Mouse (Mus musculus): Measurements from ENCODE around the gene Nkx2-2.
A peak's percentile ranks its signal among the peaks of the same experiment; 100 is the strongest.

Nkx2-2 gene

DNA sequence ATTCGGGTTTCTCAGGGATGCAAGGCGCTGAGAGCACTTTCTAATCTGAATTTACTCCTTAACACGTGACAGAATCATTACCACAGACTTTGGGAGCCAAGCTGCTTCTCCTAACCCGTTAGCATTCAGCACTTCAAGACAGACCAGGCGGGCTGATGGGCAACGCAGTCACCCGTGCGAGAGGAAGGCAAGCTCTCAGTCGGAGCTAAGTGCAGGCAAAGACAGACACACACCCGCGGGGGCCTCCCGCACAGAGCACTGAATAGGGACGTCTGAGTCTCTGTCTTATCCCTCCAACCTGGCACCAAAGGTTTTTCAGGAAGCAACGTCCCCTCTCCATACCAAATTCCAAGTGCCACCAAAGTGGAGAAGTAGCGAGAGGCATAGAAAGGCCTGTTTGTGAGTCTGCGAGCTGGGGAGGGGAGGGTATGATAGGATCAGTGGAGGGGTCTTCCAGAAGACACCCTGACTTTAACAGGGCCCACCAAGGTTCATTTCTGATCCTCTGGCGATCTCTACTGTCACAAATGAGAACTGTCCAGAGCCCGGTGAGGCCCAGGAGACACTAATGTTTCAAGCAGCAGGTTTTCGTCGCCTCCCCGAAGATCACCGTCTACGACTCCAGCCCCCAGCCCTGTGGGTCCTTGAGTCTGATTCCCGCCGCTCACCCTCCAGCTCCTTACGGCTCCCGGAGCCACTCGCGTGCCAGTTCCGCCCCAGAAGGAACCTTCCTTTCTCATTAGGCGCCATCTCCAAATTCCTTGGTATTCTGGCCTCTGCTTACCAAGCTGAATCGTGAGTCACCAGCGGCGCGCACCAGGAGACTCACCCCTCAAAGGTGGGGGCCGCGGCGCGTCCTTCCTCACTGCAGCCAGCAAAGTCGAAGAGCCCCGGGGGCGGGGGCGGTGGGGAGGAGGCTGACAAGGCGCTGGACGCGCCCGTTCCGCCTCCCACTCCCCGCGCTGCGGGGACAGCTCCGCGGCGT is at the start of gene Nkx2-2:
Gene Nkx2-2, minus strand, starts transcription at position 973 of the 985 bp plus-strand sequence.
- no peak for DNase-seq

DNA sequence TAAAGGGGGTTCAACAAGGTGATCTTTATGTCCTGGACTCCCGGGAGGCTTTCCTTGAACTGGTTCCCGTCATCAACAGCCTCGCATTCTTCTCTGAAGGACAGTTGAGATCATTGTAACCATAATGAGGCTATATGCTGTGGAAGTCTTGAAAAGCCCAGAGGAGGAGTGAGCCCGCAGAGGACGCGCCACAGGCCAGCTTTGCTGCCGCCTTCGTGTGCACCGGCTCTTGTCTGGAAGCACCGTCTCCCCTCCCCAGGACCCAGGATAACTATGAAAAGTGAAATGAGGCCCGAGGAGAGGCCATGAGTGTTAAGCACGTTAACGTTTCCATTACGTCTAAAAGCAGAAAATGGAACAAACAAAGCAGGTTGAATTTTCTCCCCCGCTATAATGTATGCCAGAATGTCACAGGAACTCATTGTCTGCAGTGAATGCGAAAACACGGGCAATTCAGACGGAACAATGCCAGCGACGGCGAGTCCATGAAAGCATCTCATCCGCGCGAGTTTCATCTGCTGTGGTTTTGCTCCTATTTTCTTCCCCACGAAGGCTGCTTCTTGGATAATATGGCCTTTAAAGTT is 41.8 kb upstream of the Nkx2-2 start:
- no peak for DNase-seq

DNA sequence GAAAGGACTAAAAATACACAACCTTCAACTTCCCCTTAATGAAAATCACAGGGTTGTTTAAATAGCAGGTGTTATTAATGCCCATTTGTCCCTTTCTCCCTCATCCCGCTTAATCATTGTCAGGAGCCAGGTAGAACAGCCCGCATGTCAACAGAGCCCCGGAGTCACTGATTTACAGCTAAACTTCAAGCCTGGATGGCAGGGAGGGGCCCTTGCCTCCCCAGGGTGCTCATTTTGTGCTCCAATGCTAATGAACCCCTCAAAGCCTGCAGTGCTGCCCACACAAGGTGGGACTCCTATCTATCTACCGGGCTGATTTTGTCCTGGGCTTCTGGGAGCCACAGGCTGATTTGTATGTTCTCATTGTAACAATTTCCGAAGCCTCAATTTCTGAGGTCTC is 37.1 kb upstream of the Nkx2-2 start:
- DNase-seq: no peak

DNA sequence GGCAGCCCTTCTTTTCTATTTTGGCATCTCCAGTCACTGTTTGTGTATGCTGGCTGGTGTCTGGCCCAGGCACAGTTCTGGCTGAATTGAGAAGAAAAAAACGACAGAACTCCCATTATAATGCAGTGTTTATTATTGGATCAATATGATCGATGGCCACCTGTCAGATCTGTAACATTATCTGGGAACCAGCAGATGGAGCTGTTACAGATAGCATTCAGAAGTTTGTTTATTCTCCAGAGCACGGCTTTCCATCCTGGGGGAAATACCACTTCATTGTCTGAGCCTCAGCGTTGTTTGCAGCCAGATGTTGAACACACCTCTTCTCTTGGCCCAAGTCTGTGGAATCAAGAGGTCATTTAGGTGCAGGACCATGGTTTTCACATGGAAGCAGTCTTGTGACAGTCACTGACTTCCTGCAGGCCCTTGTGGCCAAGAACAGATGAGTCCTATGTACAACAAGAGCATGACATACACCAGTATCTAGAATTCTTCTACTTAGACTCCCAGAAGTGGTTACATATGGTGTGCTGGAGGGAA is 11.1 kb upstream of the Nkx2-2 start:
- DNase-seq: no peak

DNA sequence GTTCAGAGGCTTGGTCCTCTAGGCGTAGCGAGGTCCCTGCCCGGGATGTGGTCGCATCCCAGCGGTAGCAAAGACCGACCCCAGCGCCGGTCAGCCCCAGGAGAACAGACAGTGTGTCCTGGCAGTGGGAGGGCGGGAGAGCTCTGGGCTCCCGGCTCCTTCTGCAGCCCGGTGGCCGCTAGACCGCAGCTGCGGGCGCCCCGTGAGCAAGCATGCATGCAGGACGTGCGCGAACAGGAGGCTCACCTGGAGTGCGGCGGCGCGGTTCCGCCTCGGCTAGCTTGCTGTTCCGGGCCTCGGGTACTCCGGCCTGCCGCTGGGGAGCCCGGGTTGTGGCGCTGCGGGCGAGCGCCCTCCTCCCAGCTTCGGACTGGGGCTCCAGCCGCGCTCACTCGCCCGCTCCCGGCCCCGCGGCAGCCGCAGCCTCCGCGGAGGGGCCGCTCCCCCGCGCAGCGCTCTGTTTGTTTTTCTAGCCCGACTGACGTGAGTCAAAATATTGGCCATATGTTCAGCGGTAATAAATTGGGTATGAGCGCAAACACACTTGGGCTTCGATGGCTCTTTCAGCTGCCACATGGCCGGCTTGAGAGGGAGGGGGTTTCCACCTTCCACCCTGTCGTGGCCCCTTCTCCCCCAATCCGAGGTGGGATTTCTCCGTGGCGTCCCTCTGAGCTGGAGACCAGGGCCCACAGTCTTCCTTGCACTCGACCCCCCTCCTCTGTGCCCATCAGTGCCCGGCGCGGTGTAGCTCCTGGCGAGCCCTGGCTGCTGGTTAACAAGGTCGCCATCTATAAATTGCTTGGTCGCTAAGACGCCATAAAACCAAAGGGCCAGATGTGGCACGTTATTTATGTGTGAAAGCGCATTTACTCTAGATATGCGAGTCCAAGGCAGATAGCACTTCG is 920 bp upstream of the Nkx2-2 start:
- DNase-seq: no peak

- DNase-seq: no peak
These were observed 1.3 kb downstream of the Nkx2-2 start for GRCm38 (mm10) chr2:147192731-147193130.

DNA sequence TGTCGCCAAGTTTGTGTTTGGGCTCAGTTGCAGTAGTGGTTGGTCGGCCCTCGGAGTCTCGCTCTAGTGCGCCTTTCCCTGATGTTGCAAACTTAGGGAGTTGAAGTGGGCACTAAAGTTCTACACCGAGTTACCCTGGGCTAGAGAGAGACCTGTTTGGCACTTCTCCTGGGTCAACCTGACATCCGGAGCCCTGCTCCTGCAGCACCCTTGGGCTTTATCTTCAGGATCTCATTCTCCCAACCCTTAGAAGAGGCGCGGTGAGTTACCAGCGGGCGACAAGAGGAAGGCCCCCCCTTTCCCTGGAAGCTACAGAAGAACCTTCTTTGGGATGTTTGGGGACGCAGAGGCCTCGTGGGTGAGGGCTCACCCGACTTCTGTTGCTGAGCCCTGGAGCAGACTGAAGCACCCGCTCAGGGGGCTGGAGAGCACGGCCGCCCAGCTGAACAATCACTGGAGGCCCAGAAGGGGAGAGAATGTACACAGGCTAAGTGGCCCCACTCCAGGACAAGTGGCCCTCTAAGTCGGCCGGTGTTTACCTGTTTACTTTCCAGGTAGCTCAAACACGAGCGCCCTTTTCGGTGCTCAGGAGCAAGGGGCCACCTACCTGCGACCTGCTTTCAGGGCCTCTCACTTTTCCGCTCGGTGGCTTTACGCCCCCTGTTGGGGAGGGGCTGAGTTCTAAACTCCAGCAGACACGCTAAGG is 3.6 kb downstream of the Nkx2-2 start:
- DNase-seq: peak; percentile 65

- no peak for DNase-seq
These were observed 4.3 kb downstream of the Nkx2-2 start for GRCm38 (mm10) chr2:147189546-147190315.

GRCm38 (mm10) chr2:147188871-147189545 is 5.0 kb downstream of the Nkx2-2 start:
- no peak for DNase-seq

GRCm38 (mm10) chr2:147188074-147188700 is 5.9 kb downstream of the Nkx2-2 start:
- no peak for DNase-seq

DNA sequence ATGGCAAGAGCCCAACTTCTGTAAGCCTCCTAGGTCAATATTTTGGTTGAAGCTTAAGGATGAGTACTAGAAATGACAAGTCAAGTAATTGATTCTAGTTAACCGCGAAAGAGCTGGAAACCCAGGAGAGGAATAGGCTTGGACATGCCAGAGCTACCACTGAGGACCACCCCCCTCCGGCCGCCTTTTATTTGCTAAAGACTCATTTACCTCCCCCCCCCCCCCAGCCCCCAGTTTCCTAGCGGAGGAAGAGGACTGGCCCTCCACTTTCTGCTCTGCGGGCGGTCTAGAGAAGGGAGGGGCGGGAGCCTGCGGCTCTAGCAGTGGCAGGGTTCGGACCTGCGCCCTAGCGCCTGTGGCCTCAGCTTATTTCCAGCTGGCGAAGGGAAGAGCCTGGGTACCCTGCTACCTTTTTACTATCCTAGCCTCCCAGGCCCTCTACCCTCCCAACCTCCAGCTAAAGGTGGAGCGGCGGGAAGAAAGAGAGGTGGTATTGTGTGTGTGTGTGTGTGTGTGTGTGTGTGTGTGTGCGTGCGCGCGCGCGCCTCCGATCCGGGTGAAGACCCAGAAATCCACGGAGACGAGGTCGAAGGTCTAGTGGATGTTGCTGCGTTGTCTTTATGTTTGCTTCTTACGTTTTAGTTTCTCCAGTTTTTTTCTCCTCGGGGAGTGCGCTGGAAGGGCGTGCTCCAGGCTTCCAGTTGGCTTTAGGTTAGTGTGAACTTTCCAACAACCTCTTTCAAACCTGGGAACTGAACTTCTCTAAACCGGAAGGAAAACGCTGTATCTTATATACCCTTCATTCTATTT is 6.8 kb downstream of the Nkx2-2 start:
- DNase-seq: no peak

DNA sequence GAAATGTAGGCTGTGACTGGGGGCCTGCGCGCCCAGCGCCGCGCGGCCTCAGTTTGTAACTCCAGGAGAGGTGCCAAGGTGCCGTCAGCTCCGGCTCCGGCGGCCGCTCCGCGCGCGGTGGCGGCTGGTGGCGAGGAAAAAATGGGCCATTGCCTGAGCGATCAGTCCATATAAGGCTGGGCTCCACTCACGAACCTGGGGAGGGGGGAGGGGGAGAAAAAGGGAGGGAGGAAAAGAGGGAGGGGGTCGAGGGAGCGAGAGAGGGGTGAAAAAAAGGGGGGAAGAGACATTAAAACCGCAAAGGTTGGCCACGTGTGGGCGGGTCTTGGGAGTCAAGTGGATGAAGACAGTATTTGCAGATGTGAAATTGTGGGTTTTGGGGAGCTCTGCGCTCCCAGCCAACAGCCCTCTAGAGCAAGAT is 7.8 kb downstream of the Nkx2-2 start:
- no peak for DNase-seq

DNA sequence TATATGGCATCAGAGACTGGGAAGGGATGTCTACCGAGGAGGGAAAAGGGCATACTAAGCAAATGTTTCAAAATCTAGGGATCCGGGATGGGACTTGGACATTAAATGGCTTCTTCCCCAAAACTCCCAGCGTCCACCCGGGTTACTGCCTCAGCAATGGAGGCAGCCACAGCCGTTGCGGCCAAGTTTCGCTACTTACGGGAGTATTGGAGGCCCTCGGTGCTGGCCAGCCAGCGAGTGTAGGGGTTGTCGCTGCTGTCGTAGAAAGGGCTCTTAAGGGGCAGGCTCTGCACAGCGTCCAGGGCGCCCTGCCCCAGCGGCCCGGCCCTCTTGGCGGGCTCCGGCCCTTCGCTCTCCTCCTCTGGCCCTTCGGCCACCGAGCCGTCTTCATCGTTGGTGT is 8.5 kb downstream of the Nkx2-2 start:
- DNase-seq: no peak

DNA sequence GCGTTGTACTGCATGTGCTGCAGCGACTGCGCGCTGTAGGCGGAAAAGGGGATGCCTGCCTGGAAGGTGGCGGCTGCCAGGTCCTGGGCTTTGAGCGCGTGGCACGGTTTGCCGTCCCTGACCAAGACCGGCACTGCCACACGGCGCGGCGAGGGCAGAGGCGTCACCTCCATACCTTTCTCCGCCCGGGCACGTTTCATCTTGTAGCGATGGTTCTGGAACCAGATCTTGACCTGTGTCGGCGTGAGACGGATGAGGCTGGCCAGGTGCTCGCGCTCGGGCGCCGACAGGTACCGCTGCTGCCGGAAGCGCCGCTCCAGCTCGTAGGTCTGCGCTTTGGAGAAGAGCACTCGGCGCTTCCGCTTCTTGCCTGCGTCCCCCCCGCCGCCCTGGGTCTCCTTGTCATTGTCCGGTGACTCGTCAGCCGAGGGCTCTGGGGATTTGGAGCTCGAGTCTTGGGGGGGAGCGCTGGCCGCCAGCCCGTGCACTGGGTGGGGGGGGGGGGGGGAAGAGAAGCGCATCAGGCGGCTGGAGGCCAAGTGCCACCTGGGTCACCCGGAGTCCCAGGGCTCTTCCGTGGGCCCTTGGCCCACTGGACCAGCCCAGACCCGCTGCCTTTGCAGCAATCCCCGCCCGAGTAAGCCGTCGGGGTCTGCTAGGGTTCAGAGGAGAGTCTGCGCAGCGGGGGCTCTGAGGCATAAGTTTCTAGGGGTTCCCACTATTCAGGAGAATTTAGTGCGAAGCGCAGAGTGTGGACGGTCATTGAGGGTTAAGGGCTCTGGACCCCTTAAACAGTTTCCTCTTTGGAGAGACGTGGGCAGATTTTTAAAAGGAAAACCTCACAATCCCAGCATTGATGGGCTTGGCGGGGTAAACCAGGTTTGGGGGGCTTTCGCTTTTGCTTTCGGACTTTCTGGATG is 9.7 kb downstream of the Nkx2-2 start:
- DNase-seq: no peak

- no peak for DNase-seq
These were observed 10.5 kb downstream of the Nkx2-2 start for GRCm38 (mm10) chr2:147183521-147183920.

GRCm38 (mm10) chr2:147182709-147183260 is 11.3 kb downstream of the Nkx2-2 start:
- DNase-seq: no peak

GRCm38 (mm10) chr2:147181926-147182708 is 11.9 kb downstream of the Nkx2-2 start:
- DNase-seq: no peak

All from lung, postnatal 14 days (tissue).